Mouse (Mus musculus) erythroblast, embryonic 14.5 days (primary cell): ENCODE measurements around the gene Mpv17l2. TPM values are rescaled to one million over a fixed set of nuclear protein-coding genes. Genes with fewer than 3 reads are reported as not detected.
A peak's percentile ranks its signal among the peaks of the same experiment; 100 is the strongest.

Experiments
- H3K27me3 ChIP-seq: 2 replicates; pipeline ENCODE4 v1.6.1; 2012; ENCODE audit warnings: inconsistent platforms; ENCODE audit not compliant: control insufficient read depth
- H3K36me3 ChIP-seq: 2 replicates; pipeline ENCODE4 v1.6.1; 2012; ENCODE audit warnings: mild to moderate bottlenecking, inconsistent platforms; ENCODE audit not compliant: control insufficient read depth
- H3K4me1 ChIP-seq: 2 replicates; pipeline ENCODE4 v1.6.1; 2012; ENCODE audit warnings: inconsistent platforms; ENCODE audit not compliant: control insufficient read depth
- H3K4me3 ChIP-seq: replicated peaks from 2 replicates; pipeline ENCODE3; 2012; ENCODE audit warnings: moderate library complexity, mild to moderate bottlenecking, inconsistent platforms
- H3K9me3 ChIP-seq: 2 replicates; pipeline ENCODE4 v1.6.1; 2012; ENCODE audit warnings: low read length, inconsistent platforms, mixed read lengths; ENCODE audit not compliant: control insufficient read depth
- GATA1 ChIP-seq: IDR thresholded peaks from 2 replicates; pipeline ENCODE4 v1.6.1; 2012; ENCODE audit warnings: low read length, inconsistent platforms, mixed read lengths
- TAL1 ChIP-seq: IDR thresholded peaks from 3 replicates; pipeline ENCODE4 v1.6.1; 2012; ENCODE audit warnings: low read length, inconsistent platforms, mixed read lengths
- polyA plus RNA-seq: library from polyadenylated mRNA; stranded (reverse); fragments of >175 nt; gene quantifications from 2 replicates; pipeline ENCODE4 v1.2.3, GENCODE M21; 2012

Gene Mpv17l2
- polyA plus RNA-seq, 1 experiment: 11.4 TPM

- TF ChIP-seq TAL1 (no peak), GATA1 (no peak)
- peaks cover 62% of the 10 kb centered on the region for H3K27me3 ChIP-seq
- H3K4me3 ChIP-seq: no peak overlapping the region
These were observed 12.3 kb downstream of the Mpv17l2 start for GRCm38 (mm10) chr8:70748246-70749096.

GRCm38 (mm10) chr8:70747211-70747890 lies 13.4 kb downstream of the Mpv17l2 start:
- Histone ChIP-seq H3K36me3 (peaks cover 2% of the 10 kb centered on the region; the same call in 1 of the 2 replicates), H3K9me3 (no peaks in the 10 kb centered on the region; the same call in 1 of the 2 replicates), H3K4me1 (peaks cover 8% of the 10 kb centered on the region), H3K27me3 (peaks cover 74% of the 10 kb centered on the region), H3K4me3 (no peak overlapping the region)
- TF ChIP-seq TAL1: no peak
- TF ChIP-seq GATA1: no peak

More at GRCm38 (mm10) chr8:70748246-70749096, 12.3 kb downstream of the Mpv17l2 start:
- peaks cover 18% of the 10 kb centered on the region for H3K4me1 ChIP-seq
- no peaks in the 10 kb centered on the region; the same call in 1 of the 2 replicates for H3K9me3 ChIP-seq
- H3K36me3 ChIP-seq: peaks cover 2% of the 10 kb centered on the region; the same call in 1 of the 2 replicates

- H3K4me3 ChIP-seq: no peak overlapping the region
- peaks cover 4% of the 10 kb centered on the region for H3K4me1 ChIP-seq
- TF ChIP-seq GATA1 (no peak), TAL1 (no peak)
- peaks cover 2% of the 10 kb centered on the region; the same call in 1 of the 2 replicates for H3K36me3 ChIP-seq
- H3K9me3 ChIP-seq: no peaks in the 10 kb centered on the region; the same call in 1 of the 2 replicates
- H3K27me3 ChIP-seq: peaks cover 80% of the 10 kb centered on the region
These were observed 14.1 kb downstream of the Mpv17l2 start for GRCm38 (mm10) chr8:70746676-70747075.

GRCm38 (mm10) chr8:70745691-70746220 lies 15.0 kb downstream of the Mpv17l2 start:
- TF ChIP-seq GATA1 (no peak), TAL1 (no peak)
- Histone ChIP-seq H3K9me3 (no peaks in the 10 kb centered on the region; the same call in 1 of the 2 replicates), H3K4me3 (no peak overlapping the region), H3K27me3 (peaks cover 89% of the 10 kb centered on the region), H3K36me3 (peaks cover 2% of the 10 kb centered on the region; the same call in 1 of the 2 replicates), H3K4me1 (peaks cover 4% of the 10 kb centered on the region)

GRCm38 (mm10) chr8:70744806-70745205 lies 15.9 kb downstream of the Mpv17l2 start:
- H3K27me3 ChIP-seq: peaks cover 97% of the 10 kb centered on the region
- peaks cover 2% of the 10 kb centered on the region; the same call in 1 of the 2 replicates for H3K36me3 ChIP-seq
- TF ChIP-seq TAL1: no peak
- TF ChIP-seq GATA1: no peak
- peaks cover 4% of the 10 kb centered on the region for H3K4me1 ChIP-seq
- H3K4me3 ChIP-seq: no peak overlapping the region
- no peaks in the 10 kb centered on the region; the same call in 1 of the 2 replicates for H3K9me3 ChIP-seq

- no peaks in the 10 kb centered on the region; the same call in 1 of the 2 replicates for H3K9me3 ChIP-seq
- peak overlapping the region; percentile 14 for H3K4me3 ChIP-seq
- H3K36me3 ChIP-seq: peaks cover 2% of the 10 kb centered on the region; the same call in 1 of the 2 replicates
- no peak for TF ChIP-seq GATA1
- no peak for TF ChIP-seq TAL1
- H3K4me1 ChIP-seq: peaks cover 4% of the 10 kb centered on the region
- peaks cover 93% of the 10 kb centered on the region for H3K27me3 ChIP-seq
These were observed 16.8 kb downstream of the Mpv17l2 start for GRCm38 (mm10) chr8:70743656-70744590.

GRCm38 (mm10) chr8:70742981-70743655 lies 17.6 kb downstream of the Mpv17l2 start:
- no peak for TF ChIP-seq GATA1
- no peak for TF ChIP-seq TAL1
- peaks cover 2% of the 10 kb centered on the region; the same call in 1 of the 2 replicates for H3K36me3 ChIP-seq
- no peaks in the 10 kb centered on the region; the same call in 1 of the 2 replicates for H3K9me3 ChIP-seq
- H3K4me1 ChIP-seq: peaks cover 4% of the 10 kb centered on the region
- peaks cover 94% of the 10 kb centered on the region for H3K27me3 ChIP-seq
- H3K4me3 ChIP-seq: no peak overlapping the region
